Mouse (Mus musculus) layer of hippocampus, postnatal 36 days (tissue): ENCODE data around the gene Atp1a1. TPM values are rescaled to one million over a fixed set of nuclear protein-coding genes. Genes with fewer than 3 reads are reported as not detected.

Experiments used
- DNase-seq, 2 experiments: peaks; one replicate each; pipeline ENCODE4 v3.0.0; 2022
- total RNA-seq, 2 experiments: library from RNA; stranded (reverse); gene quantifications; 2 replicates each; pipeline ENCODE4 v1.2.3; 2021

Gene Atp1a1
- total RNA-seq, 2 experiments from 2014 or later: 462 to 484 TPM

- no peak for DNase-seq
These were observed 51.6 kb downstream of the Atp1a1 start for GRCm38 (mm10) chr3:101552621-101553620.

GRCm38 (mm10) chr3:101551457-101552230 is 52.8 kb downstream of the Atp1a1 start:
- peak; percentile 48 to 61 for DNase-seq

DNA sequence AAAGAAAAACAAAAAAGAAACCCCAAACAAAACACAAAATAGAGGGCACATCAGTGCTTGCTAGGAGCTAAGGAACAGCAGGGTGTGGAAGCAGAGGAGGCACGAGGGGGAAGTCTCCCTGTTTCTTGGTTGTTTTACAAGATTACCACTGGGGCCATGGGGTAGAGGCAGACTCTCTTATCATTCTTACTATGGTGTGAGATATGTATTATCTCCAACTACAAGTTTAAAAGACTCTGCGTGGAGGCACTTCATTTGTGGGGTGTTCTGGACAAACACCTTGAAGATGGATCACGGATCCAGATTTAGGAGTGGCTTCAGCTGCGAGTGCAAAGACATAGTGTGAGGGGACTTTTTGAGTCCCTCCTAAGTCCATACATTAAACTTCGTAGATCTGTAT is 54.7 kb downstream of the Atp1a1 start:
- DNase-seq: no peak

- no peak for DNase-seq
These were observed 60.4 kb downstream of the Atp1a1 start for GRCm38 (mm10) chr3:101544116-101544515.

DNA sequence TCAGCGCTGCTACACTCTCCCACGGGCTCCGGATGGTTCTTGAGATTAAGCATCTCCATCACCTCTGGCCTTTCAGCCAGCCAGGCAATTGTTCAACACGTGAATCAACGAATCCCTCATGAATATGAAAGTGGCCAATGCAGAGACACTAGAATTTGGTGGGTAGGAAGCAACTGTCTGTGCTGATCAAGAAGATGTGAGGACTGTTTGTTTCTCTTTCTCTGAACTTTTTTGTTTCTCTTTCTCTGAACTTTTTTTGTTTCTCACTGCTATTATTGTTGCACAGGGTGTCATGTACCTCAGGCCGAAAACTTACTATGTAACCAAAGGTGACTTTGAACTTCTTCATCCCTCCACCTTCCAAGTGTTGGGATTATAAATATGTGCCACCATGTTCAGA is 62.9 kb downstream of the Atp1a1 start:
- DNase-seq: no peak

- no peak for DNase-seq
These were observed 63.9 kb downstream of the Atp1a1 start for GRCm38 (mm10) chr3:101540568-101540967.

DNA sequence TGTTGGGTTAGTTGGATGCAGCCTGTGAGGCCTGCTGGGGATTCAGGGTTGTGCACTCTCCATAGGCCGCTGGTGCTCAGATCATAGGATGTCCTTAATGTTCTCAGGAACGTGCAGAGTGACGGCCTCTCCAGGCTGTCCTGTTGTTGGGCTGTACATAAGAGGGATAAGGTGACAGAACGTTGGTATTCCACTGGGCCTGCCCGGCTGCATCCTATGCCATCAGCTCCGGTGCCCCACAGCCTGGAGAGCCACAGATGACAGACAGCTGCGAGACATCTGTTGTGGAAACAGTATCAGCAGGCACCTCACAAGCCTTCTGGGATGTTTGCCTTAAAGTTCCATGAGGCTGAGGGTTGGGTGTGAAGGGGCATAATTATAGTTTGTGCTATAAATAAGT is 68.2 kb downstream of the Atp1a1 start:
- no peak for DNase-seq

DNA sequence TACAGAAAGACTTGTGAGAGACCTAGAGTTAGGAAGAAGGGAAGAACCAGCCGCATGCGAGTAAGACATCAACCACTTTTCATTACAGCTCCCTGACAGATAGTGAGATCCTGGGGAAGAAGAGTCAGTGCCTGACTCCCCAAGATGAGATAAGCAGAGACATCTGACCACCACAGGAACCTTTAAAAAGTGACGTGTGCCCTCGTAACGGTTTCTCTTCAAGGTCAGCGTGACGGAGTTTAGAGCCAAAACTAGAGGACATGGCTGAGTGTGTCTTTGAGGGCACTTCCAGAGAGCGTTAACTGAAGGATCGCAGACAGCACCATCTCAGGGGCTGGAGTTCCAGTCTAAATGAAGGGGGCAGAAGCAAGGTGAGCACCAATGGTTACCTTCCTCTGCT is 70.2 kb downstream of the Atp1a1 start:
- no peak for DNase-seq

DNA sequence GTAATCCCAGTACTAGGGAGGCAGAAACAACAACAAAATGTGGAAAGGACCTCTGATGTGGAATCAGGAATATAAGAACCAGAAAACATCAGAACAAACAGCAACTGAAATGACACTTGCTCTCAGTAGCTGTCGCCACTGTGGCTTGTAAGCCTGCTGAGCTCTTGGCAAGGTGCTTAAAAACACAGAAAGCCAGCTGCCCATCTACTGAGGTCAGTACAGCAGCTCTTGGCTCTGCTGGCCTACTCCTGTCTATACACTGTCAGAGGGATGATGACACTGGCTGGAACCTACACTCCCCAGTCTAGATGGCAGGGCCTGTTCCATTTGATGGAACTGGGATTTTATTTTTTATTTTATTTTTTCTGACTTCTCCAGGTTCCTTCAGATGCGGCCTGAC is 71.1 kb downstream of the Atp1a1 start:
- DNase-seq: no peak

DNA sequence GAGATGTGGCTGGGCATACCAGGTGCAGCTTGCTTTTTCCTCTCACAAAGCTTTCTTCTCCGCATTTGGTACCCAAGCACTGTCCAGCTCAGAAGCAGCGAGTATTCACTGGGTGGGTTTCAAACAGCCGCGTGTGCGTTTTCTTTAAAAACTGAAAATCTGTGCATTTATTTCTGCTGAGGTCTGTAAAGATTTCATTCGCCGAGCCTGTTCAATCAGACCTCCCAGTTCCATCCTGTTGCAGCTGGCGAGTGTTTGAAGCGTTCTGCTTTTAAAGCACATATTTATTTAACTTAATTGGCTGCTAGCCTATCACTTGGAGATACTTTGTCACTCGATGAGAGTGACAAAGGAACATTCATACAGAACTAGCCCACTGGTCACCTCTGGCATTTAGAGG is 73.6 kb downstream of the Atp1a1 start:
- no peak for DNase-seq

DNA sequence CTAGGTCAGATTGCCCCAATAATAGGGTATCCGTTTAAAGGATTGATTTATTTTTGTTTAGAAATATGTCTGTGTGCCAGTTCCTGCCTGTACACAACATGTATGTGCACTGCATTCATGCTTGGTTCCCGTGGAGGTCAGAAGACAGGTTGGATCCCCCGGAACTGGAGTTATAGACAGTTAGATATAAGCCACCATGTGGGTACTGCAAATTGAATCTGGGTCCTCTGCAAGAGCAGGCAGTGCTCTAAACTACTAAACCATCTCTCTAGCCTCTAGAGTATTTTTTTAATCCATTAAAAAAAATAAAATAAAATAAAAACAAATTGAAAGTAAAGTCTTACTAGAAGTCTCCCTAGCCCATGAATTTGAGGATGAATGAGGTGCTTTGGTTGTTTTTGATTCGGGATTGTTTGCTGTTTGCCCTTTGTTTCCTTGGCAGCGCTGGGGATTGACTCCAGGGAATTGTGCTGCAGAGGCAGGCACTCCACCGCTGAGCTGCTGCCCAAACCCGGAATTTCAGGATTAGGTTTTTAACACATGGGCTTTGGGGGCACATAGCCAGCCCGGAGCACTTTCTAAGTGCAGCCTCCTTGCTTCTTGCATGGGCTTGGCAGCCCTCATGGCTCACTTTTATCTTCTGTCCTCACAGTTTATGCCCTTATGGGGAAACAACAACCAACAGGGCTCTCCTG is 75.4 kb downstream of the Atp1a1 start:
- DNase-seq: no peak

DNA sequence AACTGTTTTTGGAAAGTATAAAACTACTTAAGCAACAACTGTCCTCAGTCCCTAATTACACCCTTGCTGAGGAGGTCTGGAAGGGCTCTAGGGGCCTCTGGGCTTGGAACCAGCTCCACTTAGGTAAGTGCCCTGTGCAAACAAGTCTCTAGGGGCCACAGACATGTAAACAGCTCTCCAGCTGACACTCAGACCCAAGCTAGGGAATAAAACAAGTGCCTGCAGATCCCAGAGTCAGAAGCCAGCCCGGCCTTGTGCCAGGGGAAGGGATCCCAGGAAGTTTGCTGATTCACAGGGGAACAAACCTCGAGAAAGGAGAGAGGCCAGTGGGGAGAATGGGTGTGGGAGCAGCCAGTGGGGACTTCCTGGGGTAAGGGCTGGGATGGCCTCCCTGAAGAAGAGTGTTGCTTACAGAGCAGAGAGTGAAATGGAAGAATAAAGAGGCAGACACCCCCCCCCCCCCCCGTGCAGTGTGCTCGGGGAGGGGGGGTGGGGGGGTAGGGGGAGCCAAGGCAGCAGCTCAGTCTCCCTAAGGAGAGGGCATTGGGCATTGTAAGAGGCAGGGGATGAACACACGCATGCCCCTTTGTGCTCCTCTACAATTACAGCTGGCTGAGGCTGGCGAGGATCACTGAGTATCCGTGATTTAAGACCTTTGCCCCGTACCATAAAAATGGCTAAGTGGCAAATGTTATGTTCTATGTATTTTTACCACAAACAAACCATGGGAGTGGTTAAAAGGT is 76.2 kb downstream of the Atp1a1 start:
- DNase-seq: no peak

GRCm38 (mm10) chr3:101526603-101527002 is 77.9 kb downstream of the Atp1a1 start:
- no peak for DNase-seq

Other genes with a start within 250 kb of the Atp1a1 start
- 10 to 100 TPM; 17.0 to 20.6 TPM for gene Igsf3, start 227.6 kb downstream of the Atp1a1 start, total RNA-seq
- gene Mab21l3, start 244.3 kb upstream of the Atp1a1 start, total RNA-seq: under 1 TPM in 1 of 2 experiments, not detected in 1; 0.13 TPM